Mouse (Mus musculus): ENCODE measurements around the gene Tpbgl. TPM values are rescaled to one million over a fixed set of nuclear protein-coding genes. Genes with fewer than 3 reads are reported as not detected.

Tpbgl gene
- not detected for polyA plus RNA-seq (2017; shearing (Covaris generic))

DNA sequence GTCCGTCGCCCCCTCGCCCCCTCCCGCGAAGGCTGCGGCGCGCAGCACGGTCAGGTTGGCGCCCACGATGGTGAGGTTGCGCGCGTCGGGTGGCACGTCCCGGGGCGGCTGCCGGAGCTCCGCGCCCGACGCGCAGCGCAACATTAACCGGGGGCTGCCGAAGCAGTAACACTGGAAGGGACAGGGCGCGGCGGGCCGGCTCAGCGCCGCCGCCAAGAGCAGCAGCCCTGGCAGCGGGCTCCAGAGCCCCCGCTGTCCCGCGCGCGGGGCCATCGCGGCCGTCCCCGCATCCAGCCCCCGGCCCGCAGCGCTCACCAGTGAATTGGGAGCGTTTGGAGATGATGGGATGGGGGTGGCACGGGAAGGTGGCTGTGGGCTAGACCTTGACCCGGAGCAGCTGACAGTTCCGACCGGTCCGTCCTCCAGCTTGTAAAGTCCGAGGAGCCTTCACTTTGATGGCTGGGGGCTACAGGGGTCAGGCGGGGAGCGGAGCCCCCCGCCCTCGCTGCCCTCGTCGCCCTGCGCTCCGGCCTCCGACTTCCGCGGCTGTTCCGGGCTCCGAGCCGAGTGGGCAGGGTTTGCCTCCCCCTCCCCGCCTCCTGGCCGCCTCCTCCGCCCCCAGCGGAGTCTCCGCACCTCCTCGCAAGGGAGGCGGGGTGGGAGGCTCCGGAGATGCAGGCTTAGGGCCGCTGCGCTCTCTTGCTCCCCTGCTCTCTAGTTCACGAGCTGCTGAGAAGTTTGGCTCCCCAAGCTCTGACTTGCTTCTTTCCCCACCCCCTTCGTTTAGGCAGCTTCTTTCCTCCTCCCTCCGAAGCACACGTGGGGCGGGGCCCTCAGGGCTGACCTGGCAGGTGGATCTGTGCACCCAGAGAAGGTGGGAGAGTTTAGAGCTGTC lies at the start of gene Tpbgl:
Gene Tpbgl, minus strand, starts transcription at position 728 of the 895 bp plus-strand sequence.

Other genes with a start within 250 kb of the Tpbgl start
- 25.1 TPM for gene Gdpd5, start 245.7 kb downstream of the Tpbgl start, polyA plus RNA-seq (2017; shearing (Covaris generic))
- not detected for gene Klhl35, start 161.1 kb downstream of the Tpbgl start, polyA plus RNA-seq (2017; shearing (Covaris generic))
- gene Rps3, start 143.4 kb downstream of the Tpbgl start, polyA plus RNA-seq (2017; shearing (Covaris generic)): 1,577 TPM
- gene Arrb1, start 91.6 kb downstream of the Tpbgl start, polyA plus RNA-seq (2017; shearing (Covaris generic)): 21.6 TPM
- 0.37 TPM for gene Slco2b1, start 84.2 kb upstream of the Tpbgl start, polyA plus RNA-seq (2017; shearing (Covaris generic))
- not detected for gene Olfr520, start 103.2 kb upstream of the Tpbgl start, polyA plus RNA-seq (2017; shearing (Covaris generic))
- gene Olfr521, start 136.4 kb upstream of the Tpbgl start, polyA plus RNA-seq (2017; shearing (Covaris generic)): not detected
- gene Neu3, start 201.3 kb upstream of the Tpbgl start, polyA plus RNA-seq (2017; shearing (Covaris generic)): 35.1 TPM
- gene Xrra1, start 232.0 kb upstream of the Tpbgl start, polyA plus RNA-seq (2017; shearing (Covaris generic)): not detected
- gene Spcs2, start 236.4 kb upstream of the Tpbgl start, polyA plus RNA-seq (2017; shearing (Covaris generic)): 502 TPM

Measured in activated CD4-positive, CD25-positive, alpha-beta regulatory T cell, adult 9 weeks (primary cell).